Mouse (Mus musculus) testis, adult 2 months (tissue): ENCODE measurements around the gene Soga1. TPM values are rescaled to one million over a fixed set of nuclear protein-coding genes. Genes with fewer than 3 reads are reported as not detected.
A peak's percentile ranks its signal among the peaks of the same experiment; 100 is the strongest.

Source experiments
- H3K27ac ChIP-seq: fragments of 200-500 bp; 2 replicates; pipeline ENCODE4 v1.5.1; 2012; ENCODE audit warnings: low read depth, low read length; ENCODE audit not compliant: control insufficient read depth, insufficient read depth
- H3K27me3 ChIP-seq: fragments of 200-500 bp; 2 replicates; pipeline ENCODE4 v1.6.1; 2012; ENCODE audit warnings: mild to moderate bottlenecking, low read length, moderate library complexity; ENCODE audit not compliant: control insufficient read depth, insufficient read depth
- H3K36me3 ChIP-seq: fragments of 200-500 bp; 2 replicates; pipeline ENCODE4 v1.6.1; 2012; ENCODE audit warnings: mild to moderate bottlenecking, low read length; ENCODE audit not compliant: control insufficient read depth, insufficient read depth
- H3K4me1 ChIP-seq: fragments of 200-500 bp; 2 replicates; pipeline ENCODE4 v1.6.1; 2012; ENCODE audit warnings: low read length; ENCODE audit not compliant: control insufficient read depth, insufficient read depth
- H3K4me3 ChIP-seq: fragments of 200-500 bp; 2 replicates; pipeline ENCODE4 v1.5.1; 2012; ENCODE audit warnings: low read depth, mild to moderate bottlenecking, low read length, moderate library complexity, mixed read lengths; ENCODE audit not compliant: control insufficient read depth
- CTCF ChIP-seq: fragments of 200-500 bp; IDR thresholded peaks from 2 replicates; pipeline ENCODE4 v1.5.1; 2012; ENCODE audit warnings: low read depth, mild to moderate bottlenecking, inconsistent platforms, low read length, moderate library complexity; ENCODE audit not compliant: control insufficient read depth, insufficient read depth, insufficient replicate concordance
- POLR2A ChIP-seq: fragments of 200-500 bp; IDR thresholded peaks from 2 replicates; pipeline ENCODE4 v1.6.1; 2012; ENCODE audit warnings: low read depth, mild to moderate bottlenecking, inconsistent platforms, low read length, moderate library complexity; ENCODE audit not compliant: control insufficient read depth
- polyA plus RNA-seq: library from polyadenylated mRNA; depleted of rRNA; stranded (reverse); fragments of >200 nt; gene quantifications from 2 replicates; pipeline ENCODE4 v1.2.3, GENCODE M21; 2012

Soga1 gene
- polyA plus RNA-seq, 1 experiment = 4.5 TPM

DNA sequence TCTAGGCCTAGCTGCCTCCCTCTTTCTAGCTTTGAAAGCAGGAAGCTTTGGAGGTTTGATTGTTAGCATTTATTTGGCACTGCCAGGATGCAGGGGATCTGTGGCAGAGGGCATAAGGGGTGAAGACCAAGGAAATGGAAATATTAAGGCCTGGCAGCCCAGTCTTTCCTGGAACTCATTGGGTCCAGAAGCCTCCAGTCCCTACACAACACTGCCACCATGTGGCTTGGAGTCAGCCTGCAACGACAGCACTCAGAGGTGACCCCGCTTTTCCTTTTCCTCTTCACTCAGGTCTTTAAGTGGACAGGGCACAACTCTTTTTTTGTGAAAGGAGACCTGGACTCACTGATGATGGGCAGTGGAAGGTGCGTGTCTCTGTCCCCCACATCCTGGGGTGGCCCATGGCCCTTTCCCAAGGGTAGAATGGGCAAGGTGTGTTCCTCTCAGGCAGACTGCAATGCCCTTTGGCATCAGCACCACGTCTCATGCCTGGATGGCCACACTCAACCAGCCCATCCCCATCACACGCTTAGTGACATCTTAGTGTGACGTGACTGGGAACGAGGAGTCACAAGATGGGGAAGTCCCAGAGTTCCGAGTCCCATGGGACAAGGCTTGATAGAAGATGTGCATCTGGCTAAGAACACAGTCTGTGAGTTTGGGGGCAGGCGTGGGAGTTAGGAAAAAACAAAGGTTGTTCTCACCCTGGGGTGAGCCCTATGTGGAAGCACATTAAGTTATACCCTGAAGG lies 16.1 kb upstream of the Soga1 start:
- H3K4me3 ChIP-seq = no peak overlapping the region
- no peaks in the 10 kb centered on the region for H3K36me3 ChIP-seq
- no peaks in the 10 kb centered on the region; the same call in 1 of the 2 replicates for H3K4me1 ChIP-seq
- H3K27me3 ChIP-seq = no peaks in the 10 kb centered on the region
- no peak overlapping the region for H3K27ac ChIP-seq
- no peak for TF ChIP-seq POLR2A
- TF ChIP-seq CTCF = peak; percentile 70; the same call in 1 of the 2 replicates

DNA sequence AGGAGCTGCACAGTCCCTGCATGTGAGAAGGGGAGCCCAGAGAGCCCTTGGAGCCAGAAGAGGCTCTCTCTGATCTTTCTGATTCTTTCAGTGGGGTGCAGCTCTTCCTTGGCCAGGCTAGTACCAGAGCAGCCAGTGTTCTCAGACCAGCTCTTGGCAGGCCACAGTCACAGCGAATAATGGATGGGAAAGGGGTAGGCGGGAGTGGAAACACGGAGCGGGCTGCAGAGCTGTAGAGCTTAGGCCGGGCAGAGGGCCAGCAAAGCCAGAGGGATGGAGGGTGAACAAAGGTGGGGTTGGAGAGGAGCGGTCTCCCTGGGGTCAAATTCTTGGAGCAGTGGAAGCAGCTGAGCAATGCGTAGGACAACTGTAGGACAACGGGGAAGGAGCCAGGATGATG lies 13.0 kb upstream of the Soga1 start:
- TF ChIP-seq POLR2A = no peak
- TF ChIP-seq CTCF = no peak
- Histone ChIP-seq H3K4me1 (no peaks in the 10 kb centered on the region; the same call in 1 of the 2 replicates), H3K4me3 (no peak overlapping the region), H3K27ac (no peak overlapping the region), H3K27me3 (no peaks in the 10 kb centered on the region), H3K36me3 (no peaks in the 10 kb centered on the region)

DNA sequence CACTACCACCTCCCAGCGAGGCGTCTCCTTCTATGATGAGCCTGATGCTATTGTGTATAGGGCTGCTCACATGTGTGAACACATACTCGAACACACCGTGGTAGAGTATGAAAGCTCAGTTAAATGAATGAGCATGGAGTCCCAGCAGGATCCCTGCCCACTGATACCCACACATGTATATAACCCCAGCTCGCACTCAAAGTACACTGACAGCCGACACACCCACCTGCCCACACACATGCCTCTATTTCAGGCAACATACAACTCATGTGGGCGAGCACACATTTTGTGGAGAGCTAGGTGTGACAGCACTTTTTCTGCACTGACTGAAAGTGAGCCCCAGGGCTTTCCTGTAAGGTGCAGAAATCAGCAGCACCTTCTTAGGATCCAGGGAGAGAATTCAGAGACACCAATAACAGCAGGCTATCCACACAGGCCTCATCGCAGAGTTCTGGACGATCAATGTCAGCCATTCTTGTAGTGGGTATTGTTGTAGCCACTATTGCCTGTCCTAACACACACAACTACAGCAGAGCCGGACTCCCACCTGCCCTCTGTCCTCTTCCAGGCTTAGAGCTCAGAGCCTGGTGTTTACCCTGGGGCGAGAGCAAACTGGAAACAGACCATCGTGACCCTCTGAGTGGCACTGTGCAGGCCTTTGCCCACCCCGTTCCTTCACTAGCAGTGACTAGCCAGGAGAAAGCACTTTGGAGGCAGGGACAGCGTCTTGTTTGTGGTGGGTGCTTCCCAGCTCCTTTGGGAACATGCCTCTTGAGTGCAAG lies 8.7 kb upstream of the Soga1 start:
- TF ChIP-seq CTCF (no peak), POLR2A (no peak)
- no peaks in the 10 kb centered on the region for H3K36me3 ChIP-seq
- no peak overlapping the region for H3K27ac ChIP-seq

DNA sequence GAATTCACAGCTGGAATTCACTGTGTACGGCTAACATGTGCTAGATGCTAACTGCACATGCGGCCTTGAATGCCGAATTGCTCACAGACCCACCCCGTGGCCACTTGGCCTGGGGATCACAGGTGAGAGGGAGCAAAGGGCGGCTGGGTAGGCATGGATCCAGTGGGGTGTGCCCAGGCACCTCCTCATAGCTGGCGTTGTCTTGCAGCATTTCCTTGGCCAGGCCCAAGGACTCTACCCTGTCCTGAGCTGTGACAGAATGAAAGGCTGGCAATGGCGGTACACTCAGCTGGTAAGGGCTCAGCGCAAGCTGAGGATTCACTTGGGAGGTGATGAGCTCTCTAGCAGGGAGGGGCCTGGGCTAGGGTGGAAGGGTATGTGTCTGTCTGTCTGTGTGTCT lies 7.7 kb upstream of the Soga1 start, which contains the start of gene Tldc2:
Gene Tldc2 (plus strand): TSS at position 260 of the 400 bp plus-strand sequence.
- no peak for TF ChIP-seq CTCF
- no peak for TF ChIP-seq POLR2A
- no peaks in the 10 kb centered on the region for H3K27me3 ChIP-seq
- no peaks in the 10 kb centered on the region for H3K36me3 ChIP-seq
- H3K4me1 ChIP-seq = no peaks in the 10 kb centered on the region; the same call in 1 of the 2 replicates
- no peak within 1 kb of the TSS for H3K4me3 ChIP-seq
- no peak within 1 kb of the TSS for H3K27ac ChIP-seq

More for the DNA sequence above, 8.7 kb upstream of the Soga1 start:
- Histone ChIP-seq H3K4me3 (no peak overlapping the region), H3K27me3 (no peaks in the 10 kb centered on the region), H3K4me1 (no peaks in the 10 kb centered on the region; the same call in 1 of the 2 replicates)

DNA sequence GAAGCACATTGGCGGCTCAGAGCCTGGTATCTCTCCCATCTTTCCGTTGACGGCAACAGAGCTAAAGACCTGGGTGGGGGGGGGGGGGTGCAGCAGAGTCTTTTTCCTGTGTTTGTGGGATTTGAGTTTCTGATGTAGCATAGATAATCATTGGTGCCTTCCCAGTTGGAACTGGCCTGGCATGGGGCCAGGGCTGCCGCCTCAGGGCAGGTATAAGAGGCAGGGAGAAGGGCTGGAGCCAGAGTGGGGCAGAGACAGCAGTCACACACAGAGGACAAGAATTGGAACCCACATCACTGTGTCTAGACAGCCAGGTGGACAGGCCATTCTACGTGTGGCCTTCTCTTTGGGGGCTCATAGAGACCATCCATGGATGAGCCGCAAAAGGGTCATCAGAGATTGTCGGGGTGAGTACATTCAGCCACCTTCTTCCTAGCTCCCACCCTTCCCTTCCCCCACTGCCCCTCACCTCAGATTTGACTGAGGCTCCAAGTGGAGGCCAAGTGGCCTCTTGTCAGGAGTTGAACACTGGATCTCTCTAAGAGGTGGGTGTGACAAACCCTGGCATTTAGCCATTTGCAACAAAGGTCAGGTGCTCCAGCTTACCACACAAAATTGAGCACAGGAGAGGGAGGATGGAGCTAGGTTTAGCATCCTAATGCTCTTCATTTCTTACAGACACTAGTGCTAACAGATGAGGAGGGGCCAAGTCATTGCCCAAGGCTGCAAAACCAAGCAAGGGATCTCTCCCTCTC lies 6.0 kb upstream of the Soga1 start:
- no peak for TF ChIP-seq POLR2A
- H3K4me1 ChIP-seq = no peaks in the 10 kb centered on the region

DNA sequence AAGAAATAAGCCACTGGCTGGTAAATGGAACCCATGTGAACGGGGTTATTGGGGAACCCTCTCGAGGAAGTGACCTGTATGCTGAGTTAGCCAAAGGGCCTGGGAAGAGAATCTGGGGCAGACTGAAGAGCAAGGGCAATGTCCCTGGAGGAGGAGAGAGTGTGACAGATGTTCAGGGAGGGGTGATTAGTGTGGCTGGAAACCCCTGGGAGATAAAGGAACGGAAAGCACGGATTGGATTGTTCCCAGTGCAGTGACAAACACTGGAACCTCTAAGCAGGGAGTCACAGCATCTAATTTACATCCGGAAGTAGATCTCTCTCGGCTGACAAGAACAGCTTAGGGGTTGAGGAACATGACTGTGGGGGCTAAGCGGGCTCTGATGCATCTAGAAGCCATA lies 2.9 kb upstream of the Soga1 start:
- Histone ChIP-seq H3K27ac (no peak overlapping the region), H3K4me1 (peaks cover 21% of the 10 kb centered on the region), H3K27me3 (no peaks in the 10 kb centered on the region)

More for the DNA sequence above, 6.0 kb upstream of the Soga1 start:
- Histone ChIP-seq H3K36me3 (no peaks in the 10 kb centered on the region), H3K27me3 (no peaks in the 10 kb centered on the region), H3K4me3 (no peak overlapping the region), H3K27ac (no peak overlapping the region)

DNA sequence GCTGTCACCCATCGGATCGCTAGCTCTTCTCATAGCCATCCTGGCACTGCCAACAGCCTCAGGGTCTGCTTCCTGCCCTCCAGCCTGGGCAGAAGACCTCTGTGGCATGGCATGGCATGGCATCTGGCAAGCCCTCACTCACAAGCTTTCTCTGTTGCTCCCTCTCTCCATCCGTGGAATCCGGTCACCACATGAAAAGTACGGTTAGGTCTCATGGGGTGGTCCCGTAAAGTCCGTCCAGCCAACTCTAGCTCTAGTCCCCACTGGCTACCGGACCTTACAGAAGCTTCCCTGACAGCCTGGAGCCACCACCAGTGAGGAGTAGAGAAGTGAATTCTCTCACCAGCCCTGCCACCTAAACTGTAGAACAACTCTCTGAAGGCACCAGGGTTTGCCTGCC lies 2.3 kb upstream of the Soga1 start:
- Histone ChIP-seq H3K27ac (no peak overlapping the region), H3K4me3 (no peak overlapping the region), H3K27me3 (no peaks in the 10 kb centered on the region), H3K36me3 (no peaks in the 10 kb centered on the region), H3K4me1 (peaks cover 21% of the 10 kb centered on the region)
- TF ChIP-seq CTCF (no peak), POLR2A (no peak)

More for the DNA sequence above, 2.9 kb upstream of the Soga1 start:
- Histone ChIP-seq H3K36me3 (no peaks in the 10 kb centered on the region), H3K4me3 (no peak overlapping the region)
- no peak for TF ChIP-seq CTCF
- no peak for TF ChIP-seq POLR2A
